Mouse (Mus musculus) gastrocnemius, postnatal 36 days (tissue): Measurements from ENCODE around the gene Barx1. TPM values are rescaled to one million over a fixed set of nuclear protein-coding genes. Genes with fewer than 3 reads are reported as not detected.

ENCODE experiments used
- DNase-seq, 2 experiments: peaks; one replicate each; pipeline ENCODE4 v3.0.0; 2022
- intact Hi-C: fragments of 180-260 bp; cut with DNase I; formaldehyde crosslinking; loops from one replicate; pipeline ENCODE4 v1.15.1; 2025
- total RNA-seq, 2 experiments: library from RNA; stranded (reverse); gene quantifications; 2 replicates each; pipeline ENCODE4 v1.2.3; 2021

The Barx1 gene
- total RNA-seq, 2 experiments from 2014 or later: not detected

DNA sequence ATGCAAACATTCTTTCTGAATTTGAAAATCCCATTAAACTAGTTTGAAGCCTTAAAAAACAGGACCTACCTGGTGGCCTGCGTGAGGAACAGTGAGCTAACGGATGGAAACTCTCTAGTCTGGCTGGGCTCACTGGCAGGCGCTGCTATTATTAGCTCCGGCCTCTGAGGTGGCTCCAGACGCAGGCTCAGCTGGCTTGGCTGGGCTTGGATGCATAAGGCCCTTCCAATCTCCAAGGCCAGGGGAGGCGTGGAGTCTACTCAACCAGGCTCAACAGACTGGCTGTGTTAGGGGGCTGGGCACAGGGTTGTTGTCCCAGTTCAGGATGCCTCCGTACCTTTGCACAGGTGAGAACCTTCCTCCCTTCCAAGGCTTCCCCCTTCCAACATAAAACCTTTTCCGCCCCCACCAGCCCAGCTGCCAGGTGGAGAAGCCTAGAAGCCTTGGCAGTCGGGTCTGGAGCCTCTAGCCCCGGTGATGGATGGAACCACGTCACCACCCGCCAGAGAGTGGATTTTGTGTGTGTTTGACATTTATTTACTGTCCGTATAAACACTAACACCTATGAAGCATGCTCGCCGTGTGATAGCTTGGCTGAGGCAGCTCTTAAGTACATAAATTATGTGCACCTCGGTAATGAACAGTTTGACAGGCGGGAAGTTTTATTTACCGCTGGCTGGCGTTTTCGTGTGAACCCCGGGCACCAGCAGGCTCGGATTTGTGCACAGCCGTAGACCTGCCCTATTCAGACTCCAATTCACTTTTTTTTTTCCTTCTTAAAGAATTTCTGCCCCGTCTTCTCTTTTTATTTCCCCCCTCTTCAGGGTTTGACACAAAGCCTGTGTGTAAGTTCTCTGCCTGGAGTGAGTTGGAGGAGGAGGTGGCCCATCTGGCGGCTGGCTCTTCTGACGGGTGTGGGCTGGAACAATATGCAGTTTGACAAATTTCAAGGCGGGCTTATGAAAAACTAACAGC lies 31.6 kb downstream of the Barx1 start:
- DNase-seq: peak; percentile 41 to 51
- intact Hi-C loops: no loop called here

DNA sequence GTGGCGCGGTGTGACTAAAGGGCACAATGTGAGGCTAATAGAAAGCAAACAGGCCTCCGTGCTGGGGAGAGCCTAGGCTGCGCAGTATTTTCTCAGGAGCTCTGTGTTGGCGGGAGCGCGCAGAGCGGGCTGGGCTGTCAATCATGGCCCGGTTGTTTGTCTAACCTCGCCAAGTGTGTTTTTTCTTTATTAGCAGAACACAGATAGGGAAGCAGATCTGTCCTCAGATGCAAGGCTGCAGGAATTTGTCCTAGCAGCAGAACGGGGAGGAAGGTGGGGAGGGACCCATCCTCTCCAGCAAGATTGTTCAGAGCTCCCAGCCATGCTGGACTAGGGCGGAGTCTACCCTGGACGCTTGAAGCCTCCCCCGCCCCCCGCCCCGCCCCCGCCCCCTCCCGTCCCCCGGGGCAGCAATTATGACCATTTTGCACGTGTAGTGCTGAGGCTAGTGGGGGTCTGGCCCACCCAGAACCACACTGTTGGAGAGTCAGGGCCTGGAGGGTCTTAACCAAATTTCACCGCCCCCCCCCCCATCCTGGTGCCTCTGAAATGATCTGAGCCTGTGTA lies 43.7 kb downstream of the Barx1 start:
- intact Hi-C loops: no loop called here
- DNase-seq: no peak

GRCm38 (mm10) chr13:48712675-48713074 lies 49.9 kb downstream of the Barx1 start:
- intact Hi-C loops: no loop called here
- no peak for DNase-seq

- no peak for DNase-seq
- intact Hi-C loops: no loop called here
These were observed 53.3 kb downstream of the Barx1 start for GRCm38 (mm10) chr13:48716075-48716474.

Other genes with a start within 250 kb of the Barx1 start
- 1 to 10 TPM; 2.2 to 3.6 TPM for gene Zfp169, start 149.5 kb upstream of the Barx1 start, total RNA-seq
- under 1 TPM in 1 of 2 experiments, not detected in 1; 0.36 TPM for gene A830005F24Rik, start 149.4 kb upstream of the Barx1 start, total RNA-seq
- gene Ptpdc1, start 37.3 kb upstream of the Barx1 start, total RNA-seq: 1 to 10 TPM; 3.4 to 3.8 TPM
- 10 to 100 TPM; 23.7 to 28.5 TPM for gene Phf2, start 208.1 kb downstream of the Barx1 start, total RNA-seq